Mouse (Mus musculus) G1E (cell line): Measurements from ENCODE around the gene Slc25a33.

Experiments used
- CTCF ChIP-seq: IDR thresholded peaks from 2 replicates; pipeline ENCODE4 v1.5.1; 2012; ENCODE audit warnings: low read depth, low read length, inconsistent platforms, mixed read lengths
- GATA1 ChIP-seq: IDR thresholded peaks from 2 replicates; pipeline ENCODE4 v1.6.1; 2012; ENCODE audit warnings: borderline replicate concordance, low read length, inconsistent platforms, mixed read lengths
- GATA2 ChIP-seq: IDR thresholded peaks from 2 replicates; pipeline ENCODE4 v1.6.1; 2012; ENCODE audit warnings: low read depth, low read length, inconsistent platforms, borderline replicate concordance
- POLR2AphosphoS5 ChIP-seq: IDR thresholded peaks from 2 replicates; pipeline ENCODE4 v1.6.1; 2012; ENCODE audit warnings: low read depth, low read length, inconsistent platforms; ENCODE audit not compliant: insufficient replicate concordance

GRCm38 (mm10) chr4:149719686-149720085, 54.4 kb downstream of the Slc25a33 start:
- TF ChIP-seq POLR2AphosphoS5 (no peak), CTCF (peak; percentile 51), GATA1 (no peak), GATA2 (no peak)
